Mouse (Mus musculus) kidney, adult 8-10 months (tissue): ENCODE results near the gene Plekhm1.

Source experiments
- DNase-seq, 2 experiments: peaks; one replicate each; pipeline ENCODE4 v3.0.0; 2022

The Plekhm1 gene

GRCm38 (mm10) chr11:103394025-103394424 lies 18.5 kb downstream of the Plekhm1 start:
- DNase-seq: no peak

- DNase-seq: no peak
These were observed 24.5 kb downstream of the Plekhm1 start for GRCm38 (mm10) chr11:103387870-103388526.

- no peak for DNase-seq
These were observed 25.7 kb downstream of the Plekhm1 start for GRCm38 (mm10) chr11:103386827-103387226.

GRCm38 (mm10) chr11:103381956-103382613 lies 30.4 kb downstream of the Plekhm1 start:
- DNase-seq: peak; percentile 64 to 67

- no peak for DNase-seq
These were observed 31.0 kb downstream of the Plekhm1 start for GRCm38 (mm10) chr11:103381505-103381904.

- DNase-seq: no peak
These were observed 32.0 kb downstream of the Plekhm1 start for GRCm38 (mm10) chr11:103380460-103380859.

- no peak for DNase-seq
These were observed 34.1 kb downstream of the Plekhm1 start for GRCm38 (mm10) chr11:103378341-103378740.

GRCm38 (mm10) chr11:103375772-103376171 lies 36.7 kb downstream of the Plekhm1 start:
- DNase-seq: no peak

- no peak for DNase-seq
These were observed 37.2 kb downstream of the Plekhm1 start for GRCm38 (mm10) chr11:103375258-103375657.

GRCm38 (mm10) chr11:103373922-103374321 lies 38.6 kb downstream of the Plekhm1 start:
- DNase-seq: no peak

- DNase-seq: no peak
These were observed 39.9 kb downstream of the Plekhm1 start for GRCm38 (mm10) chr11:103372561-103372960.

GRCm38 (mm10) chr11:103372068-103372467 lies 40.4 kb downstream of the Plekhm1 start:
- DNase-seq: peak in 1 of 2 experiments; percentile 47

GRCm38 (mm10) chr11:103371222-103371539 lies 41.3 kb downstream of the Plekhm1 start:
- peak in 1 of 2 experiments; percentile 48 for DNase-seq

- no peak for DNase-seq
These were observed 41.9 kb downstream of the Plekhm1 start for GRCm38 (mm10) chr11:103370397-103371221.

- DNase-seq: no peak
These were observed 47.0 kb downstream of the Plekhm1 start for GRCm38 (mm10) chr11:103365530-103365929.

GRCm38 (mm10) chr11:103365022-103365421 lies 47.5 kb downstream of the Plekhm1 start:
- DNase-seq: no peak

- DNase-seq: no peak
These were observed 48.2 kb downstream of the Plekhm1 start for GRCm38 (mm10) chr11:103364335-103364734.

- peak; percentile 80 to 81 for DNase-seq
These were observed 49.0 kb downstream of the Plekhm1 start, which contains the start of gene Arhgap27 for GRCm38 (mm10) chr11:103363214-103364148. Gene Arhgap27, minus strand, starts transcription at chr11:103363692.

GRCm38 (mm10) chr11:103362521-103363181 lies 49.8 kb downstream of the Plekhm1 start:
- no peak for DNase-seq

GRCm38 (mm10) chr11:103362054-103362432 lies 50.4 kb downstream of the Plekhm1 start:
- no peak for DNase-seq

- DNase-seq: peak; percentile 45 to 57
These were observed 51.0 kb downstream of the Plekhm1 start for GRCm38 (mm10) chr11:103361396-103362053.
